Mouse (Mus musculus): ENCODE data around the gene Hgfac. TPM values are rescaled to one million over a fixed set of nuclear protein-coding genes. Genes with fewer than 3 reads are reported as not detected.

Hgfac gene
- total RNA-seq, 2 experiments from 2014 or later, result 1.1 to 1.7 TPM

- no peak for DNase-seq (ENCODE audit: low spot score in 2 of 2)
Observed at GRCm38 (mm10) chr5:35037438-35037837, 3.9 kb upstream of the Hgfac start.

- DNase-seq (ENCODE audit: low spot score in 2 of 2), result no peak
Observed at GRCm38 (mm10) chr5:35042431-35043109, 1.3 kb downstream of the Hgfac start.

GRCm38 (mm10) chr5:35043110-35043451 is 1.8 kb downstream of the Hgfac start:
- DNase-seq (ENCODE audit: low spot score in 2 of 2), result peak; percentile 74 to 83

GRCm38 (mm10) chr5:35050541-35050940 is 9.2 kb downstream of the Hgfac start:
- DNase-seq (ENCODE audit: low spot score in 2 of 2), result no peak

GRCm38 (mm10) chr5:35054628-35055027 is 13.3 kb downstream of the Hgfac start:
- no peak for DNase-seq (ENCODE audit: low spot score in 2 of 2)

- no peak for DNase-seq (ENCODE audit: low spot score in 2 of 2)
Observed at GRCm38 (mm10) chr5:35055076-35055475, 13.8 kb downstream of the Hgfac start.

- DNase-seq (ENCODE audit: low spot score in 2 of 2), result peak; percentile 41 to 63
Observed at GRCm38 (mm10) chr5:35056604-35057432, 15.5 kb downstream of the Hgfac start, which contains the start of gene Dok7. Gene Dok7, plus strand, starts transcription at chr5:35056766.

- no peak for DNase-seq (ENCODE audit: low spot score in 2 of 2)
Observed at GRCm38 (mm10) chr5:35057582-35057981, 16.3 kb downstream of the Hgfac start.

GRCm38 (mm10) chr5:35058216-35058615 is 16.9 kb downstream of the Hgfac start:
- no peak for DNase-seq (ENCODE audit: low spot score in 2 of 2)

- no peak for DNase-seq (ENCODE audit: low spot score in 2 of 2)
Observed at GRCm38 (mm10) chr5:35060098-35060497, 18.8 kb downstream of the Hgfac start.

GRCm38 (mm10) chr5:35069841-35070240 is 28.5 kb downstream of the Hgfac start:
- DNase-seq (ENCODE audit: low spot score in 2 of 2), result no peak

GRCm38 (mm10) chr5:35070314-35070713 is 29.0 kb downstream of the Hgfac start:
- no peak for DNase-seq (ENCODE audit: low spot score in 2 of 2)

GRCm38 (mm10) chr5:35070953-35071352 is 29.6 kb downstream of the Hgfac start:
- peak; percentile 11 to 26 for DNase-seq (ENCODE audit: low spot score in 2 of 2)

GRCm38 (mm10) chr5:35071855-35072254 is 30.5 kb downstream of the Hgfac start:
- DNase-seq (ENCODE audit: low spot score in 2 of 2), result no peak

GRCm38 (mm10) chr5:35073235-35073634 is 31.9 kb downstream of the Hgfac start:
- DNase-seq (ENCODE audit: low spot score in 2 of 2), result no peak

- DNase-seq (ENCODE audit: low spot score in 2 of 2), result peak; percentile 14 to 29
Observed at GRCm38 (mm10) chr5:35073992-35074391, 32.7 kb downstream of the Hgfac start.

GRCm38 (mm10) chr5:35076369-35076768 is 35.1 kb downstream of the Hgfac start:
- DNase-seq (ENCODE audit: low spot score in 2 of 2), result no peak

- no peak for DNase-seq (ENCODE audit: low spot score in 2 of 2)
Observed at GRCm38 (mm10) chr5:35079101-35079500, 37.8 kb downstream of the Hgfac start.

GRCm38 (mm10) chr5:35084913-35085312 is 43.6 kb downstream of the Hgfac start:
- DNase-seq (ENCODE audit: low spot score in 2 of 2), result no peak

GRCm38 (mm10) chr5:35088785-35089613 is 47.7 kb downstream of the Hgfac start:
- DNase-seq (ENCODE audit: low spot score in 2 of 2), result peak; percentile 63 to 78

GRCm38 (mm10) chr5:35089614-35089963 is 48.3 kb downstream of the Hgfac start:
- DNase-seq (ENCODE audit: low spot score in 2 of 2), result no peak

- no peak for DNase-seq (ENCODE audit: low spot score in 2 of 2)
Observed at GRCm38 (mm10) chr5:35091636-35092035, 50.3 kb downstream of the Hgfac start.
